Comparison of ENCODE assay signal across 10 mouse cellular contexts in the genomic region with DNA sequence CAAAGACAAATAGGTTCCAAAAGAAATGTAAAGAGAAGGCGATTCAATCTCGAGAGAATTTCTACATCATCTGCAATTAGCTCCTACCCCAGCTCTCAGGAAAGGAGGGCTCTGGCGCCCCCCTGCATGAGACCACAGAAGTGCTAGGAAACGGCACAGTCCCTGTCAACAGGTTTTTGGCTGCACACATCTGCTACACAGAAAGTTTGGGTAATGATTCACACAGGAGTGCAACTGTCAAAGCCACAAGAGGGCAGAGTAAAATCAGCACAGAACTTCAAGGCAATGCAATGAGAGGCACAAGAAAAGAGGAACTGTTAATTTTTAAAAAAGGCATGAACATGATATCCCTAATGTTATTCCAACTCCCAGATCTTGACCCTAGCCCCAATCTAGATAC. TPM values are rescaled to one million over a fixed set of nuclear protein-coding genes. Genes with fewer than 3 reads are reported as not detected.
A peak's percentile ranks its signal among the peaks of the same experiment; 100 is the strongest.
DNase-seq lines count a peak whose midpoint lies in the region; ATAC-seq and TF ChIP-seq lines count a peak whose summit lies in the region.
"Had no signal": no experiment of that assay in that cellular context is flagged by ENCODE, and none has a peak within 500 bp of the region (broad histone marks: within the 10 kb centered on the region; RNA-seq: fewer than 3 reads in every experiment).

No protein-coding gene starts in this region.

- H3K27me3 ChIP-seq in intestine, postnatal 0 days (replicated peaks; ENCODE audit: control insufficient read depth, insufficient read depth, low read length), result no peaks in the 10 kb centered on the region
- no peaks in the 10 kb centered on the region for H3K27me3 ChIP-seq in intestine, embryonic 16.5 days (replicated peaks; ENCODE audit: control insufficient read depth, insufficient read depth, low read length)
- H3K27me3 ChIP-seq in liver, embryonic 13.5 days, result no peaks in the 10 kb centered on the region
- H3K27me3 ChIP-seq: limb, embryonic 13.5 days had no signal

- no peak for ATAC-seq in intestine, postnatal 0 days
- no peak for ATAC-seq in intestine, embryonic 16.5 days
- no peak for ATAC-seq in liver, embryonic 13.5 days (ENCODE audit: low read depth)

- no peaks in the 10 kb centered on the region for H3K9me3 ChIP-seq in intestine, postnatal 0 days (ENCODE audit: control insufficient read depth)
- no peaks in the 10 kb centered on the region for H3K9me3 ChIP-seq in intestine, embryonic 16.5 days (ENCODE audit: control insufficient read depth, low read length)
- H3K9me3 ChIP-seq in liver, embryonic 13.5 days (replicated peaks), result no peaks in the 10 kb centered on the region
- H3K9me3 ChIP-seq: limb, embryonic 13.5 days had no signal

- H3K9ac ChIP-seq in intestine, postnatal 0 days (ENCODE audit: low read depth, low read length), result no peak overlapping the region
- no peak overlapping the region for H3K9ac ChIP-seq in intestine, embryonic 16.5 days (ENCODE audit: low read depth, low read length)
- H3K9ac ChIP-seq in liver, embryonic 13.5 days, result no peak overlapping the region
- H3K9ac ChIP-seq: limb, embryonic 13.5 days had no signal

- DNase-seq in 3T3-L1 (ENCODE audit: low read depth, low spot score), result peak; percentile 82
- peak; percentile 52 for DNase-seq in A20 (ENCODE audit: low read depth, low spot score)
- DNase-seq in embryo, embryonic 10.5 days (ENCODE audit: low spot score), result peak; percentile 22
- DNase-seq in liver, embryonic 13.5 days, result peak; percentile 8
- DNase-seq in thymus, postnatal 4 days, result peak; percentile 58
- DNase-seq in urinary bladder, postnatal 4 days (ENCODE audit: low spot score in 2 of 2), result no peak

- no peak overlapping the region for H3K27ac ChIP-seq in intestine, postnatal 0 days (ENCODE audit: low read depth, low read length)
- H3K27ac ChIP-seq in intestine, embryonic 16.5 days (ENCODE audit: low read length), result no peak overlapping the region
- no peak overlapping the region for H3K27ac ChIP-seq in liver, embryonic 13.5 days
- H3K27ac ChIP-seq: limb, embryonic 13.5 days had no signal

- no peak overlapping the region for H3K4me2 ChIP-seq in intestine, postnatal 0 days (replicated peaks; ENCODE audit: low read depth)
- no peak overlapping the region for H3K4me2 ChIP-seq in intestine, embryonic 16.5 days (ENCODE audit: low read depth, low read length)
- H3K4me2 ChIP-seq in liver, embryonic 13.5 days, result no peak overlapping the region
- H3K4me2 ChIP-seq: limb, embryonic 13.5 days had no signal

- 52% methylated on average over 4 of the region's 4 CpGs for WGBS in intestine, postnatal 0 days
- WGBS in intestine, embryonic 16.5 days, result 52% methylated on average over 4 of the region's 4 CpGs
- WGBS in liver, embryonic 13.5 days (ENCODE audit: insufficient replicate concordance), result 52% methylated on average over 4 of the region's 4 CpGs

- no peak overlapping the region for H3K4me3 ChIP-seq in intestine, postnatal 0 days (ENCODE audit: low read depth, low read length)
- H3K4me3 ChIP-seq in intestine, embryonic 16.5 days (ENCODE audit: low read length), result no peak overlapping the region
- H3K4me3 ChIP-seq in liver, embryonic 13.5 days (replicated peaks), result no peak overlapping the region
- H3K4me3 ChIP-seq: erythroblast, embryonic 14.5 days; limb, embryonic 13.5 days had no signal

- no peaks in the 10 kb centered on the region for H3K4me1 ChIP-seq in intestine, postnatal 0 days (replicated peaks; ENCODE audit: control insufficient read depth, insufficient read depth, low read length)
- no peaks in the 10 kb centered on the region for H3K4me1 ChIP-seq in intestine, embryonic 16.5 days (ENCODE audit: control insufficient read depth, insufficient read depth, low read length)
- peaks cover 19% of the 10 kb centered on the region for H3K4me1 ChIP-seq in liver, embryonic 13.5 days (replicated peaks)
- H3K4me1 ChIP-seq: limb, embryonic 13.5 days had no signal

- H3K36me3 ChIP-seq in intestine, postnatal 0 days (ENCODE audit: control insufficient read depth, insufficient read depth), result peaks cover 15% of the 10 kb centered on the region
- peaks cover 7% of the 10 kb centered on the region for H3K36me3 ChIP-seq in intestine, embryonic 16.5 days (ENCODE audit: control insufficient read depth, insufficient read depth, low read length)
- peaks cover 34% of the 10 kb centered on the region for H3K36me3 ChIP-seq in liver, embryonic 13.5 days

- TF ChIP-seq CTCF in intestine, postnatal 0 days (IDR thresholded peaks at IDR 0.05; ENCODE audit: low read depth), result peak; percentile 45

RNA-seq across cellular contexts. Expression of gene Psmb7, which starts 27.8 kb away (rescaled TPM):
- 134 and 148 TPM in 2 replicates for polyA plus RNA-seq in intestine, postnatal 0 days (2015; fragmentation: Nextera tagmentation; extraction: Ambion mirVana)
- polyA plus RNA-seq in intestine, embryonic 16.5 days (2015; fragmentation: Nextera tagmentation; extraction: Ambion mirVana), result 214 and 234 TPM in 2 replicates
- 213 and 227 TPM in 2 replicates for polyA plus RNA-seq in liver, embryonic 13.5 days (2015; fragmentation: Nextera tagmentation; extraction: Ambion mirVana)

Comparison
In these comparisons a context has a peak if more than half of its experiments do, and no peak if none do; other contexts are left out.
1. DNase-seq: peak in 3T3-L1 (single experiment), A20 (single experiment), embryo, embryonic 10.5 days (single experiment), liver, embryonic 13.5 days (single experiment) and thymus, postnatal 4 days (single experiment); none in urinary bladder, postnatal 4 days (0 of 2).